Mouse (Mus musculus): ENCODE data around the gene Insr. TPM values are rescaled to one million over a fixed set of nuclear protein-coding genes. Genes with fewer than 3 reads are reported as not detected.

Gene Insr
- polyA plus RNA-seq, 1 experiment: 0.16 TPM

DNA sequence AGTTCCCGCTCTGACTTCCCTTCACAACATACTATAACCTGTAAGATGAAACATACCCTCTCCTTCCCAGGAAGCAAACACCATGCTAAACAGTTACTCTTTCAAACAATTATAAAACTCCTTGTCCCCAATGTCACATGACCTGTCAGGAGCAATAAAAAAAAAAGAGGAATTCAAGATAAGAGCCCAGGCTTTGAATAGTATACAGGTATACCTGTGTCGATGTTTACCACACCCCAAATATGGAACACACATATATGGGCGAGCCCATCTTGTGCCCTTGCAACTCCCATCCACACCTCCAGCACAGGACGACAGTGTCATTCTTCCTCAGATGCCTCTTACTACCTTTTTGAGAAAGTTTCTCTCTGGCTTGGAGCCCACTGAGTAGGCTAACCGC is 18.3 kb downstream of the Insr start:
- H3K4me3 ChIP-seq (replicated peaks): no peak overlapping the region
- H3K27me3 ChIP-seq (ENCODE audit: control insufficient read depth): no peaks in the 10 kb centered on the region
- no peaks in the 10 kb centered on the region for H3K9me3 ChIP-seq (ENCODE audit: control insufficient read depth, low read length)
- TF ChIP-seq GATA1 (IDR thresholded peaks at IDR 0.05; ENCODE audit: low read length) (no peak), TAL1 (IDR thresholded peaks at IDR 0.05; ENCODE audit: low read length) (no peak)
- peaks cover 27% of the 10 kb centered on the region for H3K36me3 ChIP-seq (ENCODE audit: control insufficient read depth)
- peaks cover 2% of the 10 kb centered on the region; the same call in 1 of the 2 replicates for H3K4me1 ChIP-seq (ENCODE audit: control insufficient read depth)

DNA sequence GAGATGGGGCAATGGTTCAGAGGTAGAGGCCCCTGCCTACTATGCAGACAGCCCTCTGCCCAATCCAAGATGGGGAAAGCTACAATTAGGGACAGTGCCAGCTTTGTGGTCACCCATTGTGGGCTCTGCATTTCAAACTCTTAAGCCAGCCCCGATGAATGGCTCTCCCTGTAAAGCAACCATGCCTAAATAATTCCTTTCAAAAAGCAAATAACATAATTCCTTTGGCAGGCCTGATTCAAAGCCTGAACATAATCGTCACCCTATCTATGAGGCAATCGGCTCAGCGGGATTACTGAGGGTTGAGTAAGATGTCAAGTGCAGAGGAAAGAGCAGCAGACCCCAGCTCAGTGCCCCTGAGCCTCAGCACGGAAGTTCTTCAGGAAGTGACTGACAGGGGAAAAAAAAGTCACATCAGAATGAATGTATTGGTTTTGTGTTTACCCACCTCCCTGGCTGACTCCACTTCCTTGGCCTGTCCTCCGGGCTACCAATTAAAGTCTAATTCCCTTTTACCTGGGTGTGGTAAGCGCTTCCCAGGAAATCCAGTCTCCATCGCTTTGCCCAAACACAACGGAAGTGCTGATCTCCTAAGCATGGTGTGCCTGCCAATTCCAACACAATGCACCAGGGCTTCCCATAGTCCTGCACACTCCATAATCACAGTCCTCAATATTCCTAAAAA is 19.1 kb downstream of the Insr start:
- no peak overlapping the region for H3K4me3 ChIP-seq (replicated peaks)
- no peak for TF ChIP-seq TAL1 (IDR thresholded peaks at IDR 0.05; ENCODE audit: low read length)
- no peak for TF ChIP-seq GATA1 (IDR thresholded peaks at IDR 0.05; ENCODE audit: low read length)
- peaks cover 30% of the 10 kb centered on the region for H3K36me3 ChIP-seq (ENCODE audit: control insufficient read depth)
- no peaks in the 10 kb centered on the region for H3K9me3 ChIP-seq (ENCODE audit: control insufficient read depth, low read length)
- no peaks in the 10 kb centered on the region for H3K27me3 ChIP-seq (ENCODE audit: control insufficient read depth)
- H3K4me1 ChIP-seq (ENCODE audit: control insufficient read depth): peaks cover 2% of the 10 kb centered on the region; the same call in 1 of the 2 replicates

DNA sequence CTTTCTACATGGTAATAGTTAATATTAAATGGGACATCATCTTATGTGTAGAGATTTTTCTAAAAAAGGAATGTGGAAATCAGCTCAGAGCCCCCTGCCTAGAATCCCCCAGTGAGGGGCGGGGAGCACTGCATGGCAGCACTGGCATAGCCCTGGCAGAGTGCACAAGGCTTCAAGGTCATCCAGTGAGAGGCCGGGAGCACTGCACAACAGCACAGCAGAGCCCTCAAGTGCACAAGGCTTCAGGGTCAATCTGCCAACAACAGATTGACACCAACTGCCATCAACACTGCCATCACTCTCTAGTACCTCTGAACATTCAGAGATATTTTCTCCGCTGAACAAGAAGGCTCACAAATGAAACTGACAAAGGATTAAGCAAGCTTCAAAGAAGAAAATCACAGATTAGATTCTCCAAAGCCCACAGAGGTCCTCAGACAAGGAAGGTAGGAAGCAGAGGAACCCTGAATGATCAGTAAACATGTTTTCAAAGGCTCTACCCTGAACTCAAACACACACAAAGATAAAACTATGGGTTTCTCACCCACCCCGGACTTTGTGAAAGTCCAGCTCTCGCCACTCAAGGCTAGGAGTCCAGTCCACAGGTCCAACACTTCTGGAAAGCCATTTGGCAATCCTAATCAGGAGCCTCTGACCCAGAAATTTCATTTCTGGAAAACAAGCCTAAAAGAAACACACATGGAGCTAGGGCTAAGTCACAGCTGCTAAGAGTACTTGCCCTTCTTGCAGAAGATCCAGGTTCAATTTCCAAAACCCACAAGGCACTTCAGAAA is 23.1 kb downstream of the Insr start:
- Histone ChIP-seq H3K4me3 (replicated peaks) (no peak overlapping the region), H3K27me3 (ENCODE audit: control insufficient read depth) (no peaks in the 10 kb centered on the region), H3K36me3 (ENCODE audit: control insufficient read depth) (peaks cover 49% of the 10 kb centered on the region), H3K4me1 (ENCODE audit: control insufficient read depth) (peaks cover 2% of the 10 kb centered on the region), H3K9me3 (ENCODE audit: control insufficient read depth, low read length) (no peaks in the 10 kb centered on the region)
- no peak for TF ChIP-seq GATA1 (IDR thresholded peaks at IDR 0.05; ENCODE audit: low read length)
- TF ChIP-seq TAL1 (IDR thresholded peaks at IDR 0.05; ENCODE audit: low read length): no peak

DNA sequence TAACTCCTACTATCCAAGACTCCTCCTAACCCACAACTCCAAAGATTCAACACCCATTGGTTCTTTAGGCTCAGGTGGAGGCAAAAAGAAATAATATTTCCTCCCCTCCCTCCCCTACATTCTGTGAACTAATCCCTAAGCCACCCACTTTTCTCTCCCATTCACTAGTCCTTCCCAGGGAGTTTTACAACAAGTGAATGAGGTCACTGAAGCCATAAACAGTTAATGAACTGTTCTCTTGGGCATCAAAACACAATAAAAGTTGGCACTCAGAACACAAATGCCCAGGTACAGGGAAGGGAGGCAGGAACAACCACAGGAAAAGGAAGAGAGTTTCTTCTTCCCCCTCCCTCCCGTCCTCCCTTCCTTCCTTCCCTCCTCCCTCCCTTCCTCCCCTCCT is 24.1 kb downstream of the Insr start:
- Histone ChIP-seq H3K4me1 (ENCODE audit: control insufficient read depth) (peaks cover 2% of the 10 kb centered on the region), H3K27me3 (ENCODE audit: control insufficient read depth) (no peaks in the 10 kb centered on the region), H3K36me3 (ENCODE audit: control insufficient read depth) (peaks cover 54% of the 10 kb centered on the region), H3K4me3 (replicated peaks) (no peak overlapping the region), H3K9me3 (ENCODE audit: control insufficient read depth, low read length) (no peaks in the 10 kb centered on the region)
- TF ChIP-seq GATA1 (IDR thresholded peaks at IDR 0.05; ENCODE audit: low read length): no peak
- no peak for TF ChIP-seq TAL1 (IDR thresholded peaks at IDR 0.05; ENCODE audit: low read length)

DNA sequence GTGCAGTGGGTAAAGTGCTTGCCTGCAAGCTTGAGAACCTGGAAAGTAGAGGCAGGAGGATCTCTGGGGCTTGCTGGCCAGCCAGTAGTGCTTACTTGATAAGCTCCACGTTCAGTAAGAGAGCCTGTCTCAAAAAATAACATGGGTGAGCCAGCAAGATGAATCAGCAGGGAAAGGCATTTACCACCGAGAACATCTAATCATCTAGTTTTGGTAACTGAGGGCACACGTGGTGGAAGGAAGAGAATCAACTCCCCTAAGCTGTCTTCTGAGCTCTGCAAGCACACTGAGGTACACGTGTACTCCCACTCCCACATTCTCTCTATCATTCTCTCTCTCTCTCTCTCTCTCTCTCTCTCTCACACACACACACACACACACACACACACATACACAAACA is 26.2 kb downstream of the Insr start:
- TF ChIP-seq TAL1 (IDR thresholded peaks at IDR 0.05; ENCODE audit: low read length) (no peak), GATA1 (IDR thresholded peaks at IDR 0.05; ENCODE audit: low read length) (no peak)
- no peaks in the 10 kb centered on the region for H3K9me3 ChIP-seq (ENCODE audit: control insufficient read depth, low read length)
- H3K27me3 ChIP-seq (ENCODE audit: control insufficient read depth): no peaks in the 10 kb centered on the region
- no peak overlapping the region for H3K4me3 ChIP-seq (replicated peaks)
- peaks cover 48% of the 10 kb centered on the region for H3K36me3 ChIP-seq (ENCODE audit: control insufficient read depth)
- H3K4me1 ChIP-seq (ENCODE audit: control insufficient read depth): peaks cover 2% of the 10 kb centered on the region

DNA sequence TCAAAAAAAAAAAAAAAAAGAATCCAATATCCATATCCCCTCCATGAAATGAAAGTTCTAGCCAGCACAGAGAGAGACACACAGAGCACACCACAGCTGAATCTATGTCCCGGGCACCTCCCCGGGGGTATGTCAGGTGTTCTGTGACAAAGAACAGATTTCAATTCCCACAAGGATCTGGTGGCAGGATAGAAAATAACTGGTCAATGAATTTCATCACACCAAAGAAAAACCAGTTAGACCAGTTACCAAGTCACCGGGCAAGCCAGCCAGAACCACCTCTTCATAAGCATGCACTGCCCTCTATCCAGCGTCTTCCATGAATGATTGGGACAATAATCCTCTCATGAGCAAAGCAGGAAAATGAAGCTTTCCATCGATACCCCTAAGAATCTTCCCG is 26.8 kb downstream of the Insr start:
- Histone ChIP-seq H3K9me3 (ENCODE audit: control insufficient read depth, low read length) (no peaks in the 10 kb centered on the region), H3K4me3 (replicated peaks) (no peak overlapping the region), H3K36me3 (ENCODE audit: control insufficient read depth) (peaks cover 46% of the 10 kb centered on the region), H3K27me3 (ENCODE audit: control insufficient read depth) (no peaks in the 10 kb centered on the region), H3K4me1 (ENCODE audit: control insufficient read depth) (peaks cover 2% of the 10 kb centered on the region)
- TF ChIP-seq TAL1 (IDR thresholded peaks at IDR 0.05; ENCODE audit: low read length): no peak
- TF ChIP-seq GATA1 (IDR thresholded peaks at IDR 0.05; ENCODE audit: low read length): no peak

DNA sequence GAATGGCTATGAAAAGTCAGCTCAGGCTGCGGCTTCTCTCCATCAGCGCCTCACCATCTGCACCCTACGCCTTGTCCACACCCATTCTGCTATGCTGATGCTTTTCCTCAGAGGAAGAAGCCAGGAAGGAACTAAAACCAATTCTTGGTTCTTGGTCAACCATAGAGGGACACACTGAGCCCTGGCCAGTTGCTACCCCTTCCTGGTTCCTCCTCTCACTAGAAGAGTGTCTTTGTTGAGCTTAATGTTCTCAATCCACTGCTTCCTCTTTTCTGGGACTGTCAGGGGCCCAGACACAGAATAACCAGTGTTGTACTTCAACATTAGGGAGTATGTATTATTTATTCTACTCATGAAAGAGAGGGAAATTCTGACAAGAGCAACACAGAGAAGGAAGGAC is 28.3 kb downstream of the Insr start:
- H3K4me3 ChIP-seq (replicated peaks): no peak overlapping the region
- H3K27me3 ChIP-seq (ENCODE audit: control insufficient read depth): no peaks in the 10 kb centered on the region
- no peaks in the 10 kb centered on the region for H3K9me3 ChIP-seq (ENCODE audit: control insufficient read depth, low read length)
- peaks cover 2% of the 10 kb centered on the region for H3K4me1 ChIP-seq (ENCODE audit: control insufficient read depth)
- peaks cover 48% of the 10 kb centered on the region for H3K36me3 ChIP-seq (ENCODE audit: control insufficient read depth)
- TF ChIP-seq TAL1 (IDR thresholded peaks at IDR 0.05; ENCODE audit: low read length) (no peak), GATA1 (IDR thresholded peaks at IDR 0.05; ENCODE audit: low read length) (no peak)

DNA sequence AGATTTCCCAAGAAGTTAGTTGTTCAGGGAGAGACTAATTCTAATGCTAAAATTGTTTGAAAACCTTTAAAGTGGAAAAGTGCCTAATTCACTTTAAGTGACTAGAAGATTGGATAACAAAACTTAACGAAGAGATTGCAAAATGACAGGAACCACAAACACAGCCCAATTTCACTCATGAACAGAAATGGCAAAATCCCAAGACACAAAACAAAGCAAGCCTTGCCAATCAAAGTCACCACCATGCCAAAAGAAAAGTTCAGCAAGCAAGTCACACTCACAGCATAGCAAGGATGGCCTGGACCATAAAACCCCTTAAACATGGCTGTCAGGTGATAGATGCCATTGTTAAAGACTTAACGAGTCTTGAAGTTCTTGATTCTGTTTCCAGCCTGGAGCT is 29.5 kb downstream of the Insr start:
- Histone ChIP-seq H3K36me3 (ENCODE audit: control insufficient read depth) (peaks cover 55% of the 10 kb centered on the region), H3K4me3 (replicated peaks) (no peak overlapping the region), H3K4me1 (ENCODE audit: control insufficient read depth) (peaks cover 2% of the 10 kb centered on the region), H3K9me3 (ENCODE audit: control insufficient read depth, low read length) (no peaks in the 10 kb centered on the region), H3K27me3 (ENCODE audit: control insufficient read depth) (no peaks in the 10 kb centered on the region)
- TF ChIP-seq GATA1 (IDR thresholded peaks at IDR 0.05; ENCODE audit: low read length): no peak
- no peak for TF ChIP-seq TAL1 (IDR thresholded peaks at IDR 0.05; ENCODE audit: low read length)

DNA sequence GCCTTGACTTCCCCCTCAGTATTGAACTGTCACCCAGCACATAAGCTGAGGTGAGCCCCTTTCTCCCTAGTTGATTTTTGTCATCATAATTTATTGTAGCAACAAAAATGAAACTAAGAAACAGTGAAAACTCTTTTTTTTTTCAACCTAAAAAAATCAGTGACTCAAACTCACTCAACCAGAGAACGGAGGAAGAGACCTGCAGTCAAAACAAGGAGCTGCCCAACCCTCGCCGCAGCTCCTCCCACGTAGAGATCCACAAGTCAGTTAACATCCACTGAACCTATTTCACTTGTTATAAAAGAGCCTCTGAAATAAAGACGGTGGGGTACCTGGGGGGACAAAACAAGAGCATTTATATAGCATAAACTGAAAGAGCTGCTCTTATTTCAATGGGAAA is 30.7 kb downstream of the Insr start:
- TF ChIP-seq GATA1 (IDR thresholded peaks at IDR 0.05; ENCODE audit: low read length) (no peak), TAL1 (IDR thresholded peaks at IDR 0.05; ENCODE audit: low read length) (no peak)
- Histone ChIP-seq H3K9me3 (ENCODE audit: control insufficient read depth, low read length) (no peaks in the 10 kb centered on the region), H3K36me3 (ENCODE audit: control insufficient read depth) (peaks cover 51% of the 10 kb centered on the region), H3K27me3 (ENCODE audit: control insufficient read depth) (no peaks in the 10 kb centered on the region), H3K4me1 (ENCODE audit: control insufficient read depth) (peaks cover 2% of the 10 kb centered on the region), H3K4me3 (replicated peaks) (no peak overlapping the region)

Data from erythroblast, embryonic 14.5 days (primary cell).